Mouse (Mus musculus) neural tube, embryonic 14.5 days (tissue): ENCODE data around the gene Ubtf. TPM values are rescaled to one million over a fixed set of nuclear protein-coding genes. Genes with fewer than 3 reads are reported as not detected.

Experiments
- ATAC-seq: fragments of 200-750 bp; cut with Nextera tagmentation; 2 replicates; pipeline ENCODE4 v1.8.0; 2017; ENCODE audit warnings: low read depth, mild to moderate bottlenecking, moderate TSS enrichment, moderate library complexity
- H3K27ac ChIP-seq: fragments of 300-500 bp; sonication (generic); 2 replicates; pipeline ENCODE4 v1.5.1; 2014; ENCODE audit warnings: low read depth, mild to moderate bottlenecking, control low read depth, low read length, moderate library complexity, mixed read lengths
- H3K27me3 ChIP-seq: fragments of 300-500 bp; sonication (generic); 2 replicates; pipeline ENCODE4 v1.6.1; 2014; ENCODE audit warnings: low read length; ENCODE audit not compliant: control insufficient read depth, insufficient read depth
- H3K36me3 ChIP-seq: fragments of 300-500 bp; sonication (generic); 2 replicates; pipeline ENCODE4 v1.6.1; 2014; ENCODE audit warnings: low read length, mixed read lengths; ENCODE audit not compliant: control insufficient read depth, insufficient read depth
- H3K4me1 ChIP-seq: fragments of 300-500 bp; sonication (generic); 2 replicates; pipeline ENCODE4 v1.6.1; 2014; ENCODE audit warnings: low read length; ENCODE audit not compliant: control insufficient read depth, insufficient read depth
- H3K4me2 ChIP-seq: fragments of 300-500 bp; sonication (generic); 2 replicates; pipeline ENCODE4 v1.6.1; 2014; ENCODE audit warnings: mild to moderate bottlenecking, low read depth, low read length, control low read depth
- H3K4me3 ChIP-seq: fragments of 300-500 bp; sonication (generic); 2 replicates; pipeline ENCODE4 v1.5.1; 2014; ENCODE audit warnings: low read depth, low read length, control low read depth, mixed read lengths
- H3K9ac ChIP-seq: fragments of 300-500 bp; sonication (generic); replicated peaks from 2 replicates; pipeline ENCODE4 v1.6.1; 2014; ENCODE audit warnings: low read depth, mild to moderate bottlenecking, control low read depth, low read length, mixed read lengths
- H3K9me3 ChIP-seq: fragments of 300-500 bp; sonication (generic); 2 replicates; pipeline ENCODE4 v1.6.1; 2016; ENCODE audit warnings: low read length; ENCODE audit not compliant: control insufficient read depth
- WGBS: fragments of 180-500 bp; shearing (Covaris S2); extraction: QIAGEN DNeasy Blood & Tissue Kit; methylation state at CpG from one replicate; pipeline ENCODE4 v1.1.7; 2014; 5-methylcytosine and 5-hydroxymethylcytosine counted together
- polyA plus RNA-seq: library from polyadenylated mRNA; unstranded; fragments of >200 nt; fragmentation: Nextera tagmentation; extraction: Ambion mirVana; gene quantifications from 2 replicates; pipeline ENCODE4 v1.2.1, GENCODE M21; 2014

Gene Ubtf
- polyA plus RNA-seq, 1 experiment from 2014 or later, result 70.3 TPM

GRCm38 (mm10) chr11:102339195-102339594 is 19.7 kb upstream of the Ubtf start:
- 81% methylated on average over 11 of the region's 11 CpGs for whole genome bisulfite sequencing
- Histone ChIP-seq H3K9me3 (no peaks in the 10 kb centered on the region), H3K27ac (no peak overlapping the region), H3K4me3 (no peak overlapping the region), H3K27me3 (no peaks in the 10 kb centered on the region), H3K4me1 (no peaks in the 10 kb centered on the region; the same call in 1 of the 2 replicates), H3K36me3 (no peaks in the 10 kb centered on the region), H3K9ac (no peak overlapping the region), H3K4me2 (no peak overlapping the region)
- ATAC-seq, result no peak

- ATAC-seq, result no peak
- H3K27me3 ChIP-seq, result no peaks in the 10 kb centered on the region
- no peak overlapping the region for H3K9ac ChIP-seq
- H3K9me3 ChIP-seq, result no peaks in the 10 kb centered on the region
- H3K36me3 ChIP-seq, result no peaks in the 10 kb centered on the region
- H3K4me3 ChIP-seq, result no peak overlapping the region
- H3K27ac ChIP-seq, result no peak overlapping the region
- no peak overlapping the region for H3K4me2 ChIP-seq
- no peaks in the 10 kb centered on the region; the same call in 1 of the 2 replicates for H3K4me1 ChIP-seq
- WGBS, result 33% methylated on average over 3 of the region's 3 CpGs
These were observed 19.0 kb upstream of the Ubtf start for GRCm38 (mm10) chr11:102338561-102338960.

GRCm38 (mm10) chr11:102337921-102338320 is 18.4 kb upstream of the Ubtf start:
- no peak for ATAC-seq
- H3K27me3 ChIP-seq, result no peaks in the 10 kb centered on the region
- H3K9ac ChIP-seq, result no peak overlapping the region
- no peak overlapping the region for H3K27ac ChIP-seq
- no peak overlapping the region for H3K4me3 ChIP-seq
- no peaks in the 10 kb centered on the region for H3K36me3 ChIP-seq
- WGBS, result 47% methylated on average over 1 of the region's 1 CpGs
- no peaks in the 10 kb centered on the region; the same call in 1 of the 2 replicates for H3K4me1 ChIP-seq
- no peaks in the 10 kb centered on the region for H3K9me3 ChIP-seq
- no peak overlapping the region for H3K4me2 ChIP-seq

GRCm38 (mm10) chr11:102336191-102336590 is 16.6 kb upstream of the Ubtf start:
- no peak overlapping the region for H3K27ac ChIP-seq
- no peak overlapping the region for H3K4me3 ChIP-seq
- no peaks in the 10 kb centered on the region for H3K36me3 ChIP-seq
- H3K27me3 ChIP-seq, result no peaks in the 10 kb centered on the region
- H3K9me3 ChIP-seq, result no peaks in the 10 kb centered on the region
- no peak overlapping the region for H3K9ac ChIP-seq
- H3K4me1 ChIP-seq, result no peaks in the 10 kb centered on the region; the same call in 1 of the 2 replicates
- no peak for ATAC-seq
- 71% methylated on average over 1 of the region's 1 CpGs for WGBS
- H3K4me2 ChIP-seq, result no peak overlapping the region

GRCm38 (mm10) chr11:102334973-102335700 is 15.6 kb upstream of the Ubtf start:
- Histone ChIP-seq H3K36me3 (no peaks in the 10 kb centered on the region), H3K4me1 (no peaks in the 10 kb centered on the region; the same call in 1 of the 2 replicates), H3K4me3 (no peak overlapping the region), H3K4me2 (no peak overlapping the region), H3K27me3 (no peaks in the 10 kb centered on the region), H3K9me3 (no peaks in the 10 kb centered on the region), H3K9ac (no peak overlapping the region), H3K27ac (no peak overlapping the region)
- 29% methylated on average over 9 of the region's 9 CpGs for WGBS
- no peak for ATAC-seq

GRCm38 (mm10) chr11:102334010-102334409 is 14.5 kb upstream of the Ubtf start:
- no peak overlapping the region for H3K4me2 ChIP-seq
- H3K27ac ChIP-seq, result no peak overlapping the region
- H3K9me3 ChIP-seq, result no peaks in the 10 kb centered on the region
- WGBS, result 66% methylated on average over 4 of the region's 4 CpGs
- H3K4me1 ChIP-seq, result no peaks in the 10 kb centered on the region
- no peak overlapping the region for H3K9ac ChIP-seq
- ATAC-seq, result no peak
- no peaks in the 10 kb centered on the region for H3K27me3 ChIP-seq
- H3K36me3 ChIP-seq, result no peaks in the 10 kb centered on the region
- H3K4me3 ChIP-seq, result no peak overlapping the region

- H3K36me3 ChIP-seq, result no peaks in the 10 kb centered on the region
These were observed 13.5 kb upstream of the Ubtf start for GRCm38 (mm10) chr11:102333061-102333460.

GRCm38 (mm10) chr11:102331806-102332205 is 12.3 kb upstream of the Ubtf start:
- Histone ChIP-seq H3K27me3 (no peaks in the 10 kb centered on the region), H3K9me3 (no peaks in the 10 kb centered on the region), H3K4me3 (no peak overlapping the region), H3K4me1 (no peaks in the 10 kb centered on the region), H3K9ac (no peak overlapping the region), H3K27ac (no peak overlapping the region), H3K36me3 (no peaks in the 10 kb centered on the region), H3K4me2 (no peak overlapping the region)
- ATAC-seq, result no peak
- WGBS, result 59% methylated on average over 4 of the region's 4 CpGs

More at GRCm38 (mm10) chr11:102333061-102333460, 13.5 kb upstream of the Ubtf start:
- Histone ChIP-seq H3K27me3 (no peaks in the 10 kb centered on the region), H3K9me3 (no peaks in the 10 kb centered on the region), H3K9ac (no peak overlapping the region), H3K4me1 (no peaks in the 10 kb centered on the region), H3K27ac (no peak overlapping the region), H3K4me3 (no peak overlapping the region), H3K4me2 (no peak overlapping the region)
- ATAC-seq, result no peak

- H3K4me1 ChIP-seq, result no peaks in the 10 kb centered on the region
- no peak overlapping the region for H3K9ac ChIP-seq
- ATAC-seq, result no peak
- no peak overlapping the region for H3K27ac ChIP-seq
- no peak overlapping the region for H3K4me2 ChIP-seq
- 73% methylated on average over 3 of the region's 3 CpGs for WGBS
- no peaks in the 10 kb centered on the region for H3K36me3 ChIP-seq
- no peaks in the 10 kb centered on the region for H3K27me3 ChIP-seq
- no peaks in the 10 kb centered on the region for H3K9me3 ChIP-seq
- H3K4me3 ChIP-seq, result no peak overlapping the region
These were observed 10.5 kb upstream of the Ubtf start for GRCm38 (mm10) chr11:102330039-102330438.
